Mouse (Mus musculus) CH12.LX (cell line): ENCODE results near the gene Dennd2a. TPM values are rescaled to one million over a fixed set of nuclear protein-coding genes. Genes with fewer than 3 reads are reported as not detected.

Experiments used
- DNase-seq: peaks from one replicate; pipeline ENCODE4 v3.0.0-alpha.2; 2013; ENCODE audit errors: extremely low read depth
- H3K27ac ChIP-seq: 2 replicates; pipeline ENCODE4 v1.5.1; 2012; ENCODE audit warnings: low read depth, mild to moderate bottlenecking, control low read depth, moderate library complexity; ENCODE audit not compliant: insufficient read depth
- H3K27me3 ChIP-seq: replicated peaks from 2 replicates; pipeline ENCODE3; 2012; ENCODE audit warnings: inconsistent platforms
- H3K36me3 ChIP-seq, 2 experiments: replicated peaks in 1 of 2; 2 replicates each; pipeline versions ENCODE3 to v1.6.1; 2012; ENCODE audit warnings: inconsistent platforms in 1 of 2, low read length in 1 of 2, mild to moderate bottlenecking in 1 of 2, mixed read lengths in 1 of 2, moderate library complexity in 1 of 2; ENCODE audit not compliant: control insufficient read depth in 1 of 2, insufficient read depth in 1 of 2
- H3K4me1 ChIP-seq, 2 experiments: 2 replicates each; pipeline ENCODE4 v1.6.1; 2012; ENCODE audit warnings: inconsistent platforms in 1 of 2, moderate library complexity in 1 of 2; ENCODE audit not compliant: insufficient read depth in 2 of 2, control insufficient read depth in 1 of 2
- H3K4me2 ChIP-seq: 2 replicates; pipeline ENCODE4 v1.6.1; 2012; ENCODE audit warnings: low read depth, mild to moderate bottlenecking, control low read depth; ENCODE audit not compliant: poor library complexity, insufficient read depth, severe bottlenecking
- H3K4me3 ChIP-seq, 3 experiments: fragments of 150-350 bp in 1 of 3; sonication (generic) in 1 of 3; replicated peaks in 1 of 3; 2 replicates each; pipeline versions ENCODE3 to v1.5.1; 2011 to 2012; ENCODE audit warnings: low read depth in 2 of 3, low read length in 2 of 3, mild to moderate bottlenecking in 2 of 3, moderate library complexity in 2 of 3, control low read depth in 1 of 3, improper control_type of control experiment in 1 of 3, inconsistent platforms in 1 of 3, mixed read lengths in 1 of 3; ENCODE audit not compliant: poor library complexity in 1 of 3
- H3K79me2 ChIP-seq: replicated peaks from 2 replicates; pipeline ENCODE4 v1.6.1; 2012; ENCODE audit warnings: mild to moderate bottlenecking, moderate library complexity; ENCODE audit not compliant: control insufficient read depth, poor library complexity, insufficient read depth, severe bottlenecking; ENCODE audit errors: extremely low read depth
- H3K9ac ChIP-seq: 2 replicates; pipeline ENCODE4 v1.6.1; 2012; ENCODE audit warnings: low read depth, mild to moderate bottlenecking, control low read depth, moderate library complexity; ENCODE audit not compliant: insufficient read depth
- H3K9me3 ChIP-seq: replicated peaks from 2 replicates; pipeline ENCODE3; 2012; ENCODE audit warnings: low read length, inconsistent platforms, mixed read lengths
- CHD1 ChIP-seq: IDR thresholded peaks from 2 replicates; pipeline ENCODE4 v1.6.1; 2012; ENCODE audit warnings: low read depth, low read length, improper control_type of control experiment, inconsistent platforms
- EP300 ChIP-seq: IDR thresholded peaks from 2 replicates; pipeline ENCODE4 v1.6.1; 2011; ENCODE audit warnings: low read length, improper control_type of control experiment
- ETS1 ChIP-seq: conservative IDR thresholded peaks from 2 replicates; pipeline ENCODE4 v1.6.1; 2012; ENCODE audit warnings: low read depth, mild to moderate bottlenecking, inconsistent platforms, low read length, improper control_type of control experiment, moderate library complexity
- GABPA ChIP-seq: IDR thresholded peaks from 2 replicates; pipeline ENCODE4 v1.6.1; 2012; ENCODE audit warnings: low read depth, low read length, improper control_type of control experiment, inconsistent platforms; ENCODE audit not compliant: insufficient replicate concordance
- HCFC1 ChIP-seq: IDR thresholded peaks from 2 replicates; pipeline ENCODE4 v1.6.1; 2012; ENCODE audit warnings: low read depth, mild to moderate bottlenecking, inconsistent platforms, low read length, improper control_type of control experiment
- JUN ChIP-seq: IDR thresholded peaks from 2 replicates; pipeline ENCODE4 v1.6.1; 2011; ENCODE audit warnings: low read depth, mild to moderate bottlenecking, low read length, improper control_type of control experiment, moderate library complexity; ENCODE audit not compliant: insufficient read depth
- JUND ChIP-seq: conservative IDR thresholded peaks from 2 replicates; pipeline ENCODE4 v1.6.1; 2011; ENCODE audit warnings: low read depth, low read length, improper control_type of control experiment
- MAFK ChIP-seq: IDR thresholded peaks from 2 replicates; pipeline ENCODE4 v1.6.1; 2011; ENCODE audit warnings: low read length, improper control_type of control experiment; ENCODE audit not compliant: insufficient replicate concordance
- MAX ChIP-seq: IDR thresholded peaks from 2 replicates; pipeline ENCODE4 v1.6.1; 2011; ENCODE audit warnings: low read length, improper control_type of control experiment
- MAZ ChIP-seq: IDR thresholded peaks from 2 replicates; pipeline ENCODE4 v1.6.1; 2012; ENCODE audit warnings: low read depth, mild to moderate bottlenecking, inconsistent platforms, low read length, improper control_type of control experiment, moderate library complexity
- MEF2A ChIP-seq: IDR thresholded peaks from 2 replicates; pipeline ENCODE4 v1.6.1; 2014; ENCODE audit warnings: low read depth, mild to moderate bottlenecking, inconsistent platforms, low read length, improper control_type of control experiment, borderline replicate concordance
- MXI1 ChIP-seq: IDR thresholded peaks from 2 replicates; pipeline ENCODE4 v1.6.1; 2011; ENCODE audit warnings: mild to moderate bottlenecking, low read depth, low read length, improper control_type of control experiment
- MYC ChIP-seq: IDR thresholded peaks from 2 replicates; pipeline ENCODE4 v1.6.1; 2011; ENCODE audit warnings: low read depth, mild to moderate bottlenecking, improper control_type of control experiment, low read length
- NELFE ChIP-seq: IDR thresholded peaks from 2 replicates; pipeline ENCODE4 v1.6.1; 2011; ENCODE audit warnings: low read depth, low read length, improper control_type of control experiment
- NRF1 ChIP-seq: IDR thresholded peaks from 2 replicates; pipeline ENCODE4 v1.6.1; 2014; ENCODE audit warnings: low read depth, mild to moderate bottlenecking, inconsistent platforms, low read length, improper control_type of control experiment, moderate library complexity
- POLR2A ChIP-seq: IDR thresholded peaks from 2 replicates; pipeline ENCODE4 v1.6.1; 2011; ENCODE audit warnings: low read depth, mild to moderate bottlenecking, improper control_type of control experiment, low read length
- RAD21 ChIP-seq: IDR thresholded peaks from 2 replicates; pipeline ENCODE4 v1.6.1; 2011; ENCODE audit warnings: low read depth, mild to moderate bottlenecking, low read length, improper control_type of control experiment, moderate library complexity
- RCOR1 ChIP-seq: conservative IDR thresholded peaks from 2 replicates; pipeline ENCODE4 v1.6.1; 2012; ENCODE audit warnings: low read depth, mild to moderate bottlenecking, inconsistent platforms, low read length, improper control_type of control experiment
- SIN3A ChIP-seq: IDR thresholded peaks from 2 replicates; pipeline ENCODE4 v1.6.1; 2012; ENCODE audit warnings: low read length, improper control_type of control experiment, inconsistent platforms
- SMC3 ChIP-seq: IDR thresholded peaks from 2 replicates; pipeline ENCODE4 v1.6.1; 2011; ENCODE audit warnings: low read depth, low read length, improper control_type of control experiment
- TBP ChIP-seq: conservative IDR thresholded peaks from 2 replicates; pipeline ENCODE4 v1.6.1; 2011; ENCODE audit warnings: low read depth, low read length, improper control_type of control experiment
- TCF12 ChIP-seq: IDR thresholded peaks from 2 replicates; pipeline ENCODE4 v1.6.1; 2014; ENCODE audit warnings: low read depth, mild to moderate bottlenecking, inconsistent platforms, low read length, improper control_type of control experiment
- UBTF ChIP-seq: IDR thresholded peaks from 2 replicates; pipeline ENCODE4 v1.6.1; 2012; ENCODE audit warnings: low read depth, mild to moderate bottlenecking, inconsistent platforms, low read length, improper control_type of control experiment, moderate library complexity
- USF1 ChIP-seq: IDR thresholded peaks from 2 replicates; pipeline ENCODE4 v1.6.1; 2014; ENCODE audit warnings: low read depth, mild to moderate bottlenecking, inconsistent platforms, low read length, improper control_type of control experiment
- USF2 ChIP-seq: conservative IDR thresholded peaks from 2 replicates; pipeline ENCODE4 v1.6.1; 2011; ENCODE audit warnings: low read depth, low read length, improper control_type of control experiment
- ZC3H11A ChIP-seq: IDR thresholded peaks from 2 replicates; pipeline ENCODE4 v1.6.1; 2012; ENCODE audit warnings: low read depth, mild to moderate bottlenecking, inconsistent platforms, low read length, improper control_type of control experiment
- ZKSCAN1 ChIP-seq: IDR thresholded peaks from 2 replicates; pipeline ENCODE4 v1.6.1; 2012; ENCODE audit warnings: low read depth, inconsistent platforms, low read length, improper control_type of control experiment, borderline replicate concordance
- ZNF384 ChIP-seq: IDR thresholded peaks from 2 replicates; pipeline ENCODE4 v1.6.1; 2012; ENCODE audit warnings: low read depth, low read length, improper control_type of control experiment, inconsistent platforms
- dilution Hi-C: fragments of 300-500 bp; cut with MboI; formaldehyde crosslinking; loops from 2 replicates; pipeline ENCODE4 v1.14.3; 2020; ENCODE audit warnings: low sequenced_read_pairs; ENCODE audit not compliant: extremely low pct_unique_long_range_greater_than_20kb, extremely low pct_ligation_motif_present
- in situ Hi-C: fragments of 300-500 bp; cut with MboI; formaldehyde crosslinking; loops from 3 replicates; pipeline ENCODE4 v1.14.3; 2019; ENCODE audit warnings: low sequenced_read_pairs, low pct_ligation_motif_present, low pct_unique_long_range_greater_than_20kb, mixed read lengths
- polyA plus RNA-seq: library from polyadenylated mRNA; unstranded; fragments of >175 nt; gene quantifications from 2 replicates; pipeline ENCODE4 v1.2.1, GENCODE M21; 2012; ENCODE audit warnings: low read depth; ENCODE audit not compliant: insufficient read length
- total RNA-seq, 2 experiments: library from RNA; depleted of rRNA; stranded (reverse); fragments of 300-350 nt in 1 of 2; fragments of >200 nt in 1 of 2; gene quantifications; 2 replicates each; pipeline ENCODE4 v1.2.3; 2012 to 2014

Gene Dennd2a
- total and polyA plus RNA-seq, 3 experiments: 3.7 to 10.6 (median 9.1) TPM

- no peak overlapping the region for H3K4me3 ChIP-seq
- in situ Hi-C loops (loop anchor here (5.0 kb wide), 1 partner anchor 38 kb away; no protein-coding TSS in a partner anchor), dilution Hi-C loops (loop anchor here (25.0 kb wide), 1 partner anchor 93 kb away; no protein-coding TSS in a partner anchor)
- no peaks in the 10 kb centered on the region for H3K36me3 ChIP-seq
- H3K27me3 ChIP-seq: peaks cover 17% of the 10 kb centered on the region
- peaks cover 0 to 31% of the 10 kb centered on the region in 2 experiments; a peak in 3 of 4 replicates for H3K4me1 ChIP-seq
- H3K79me2 ChIP-seq: no peaks in the 10 kb centered on the region; the same call in 1 of the 2 replicates
- H3K9ac ChIP-seq: no peak overlapping the region
- H3K9me3 ChIP-seq: peaks cover 2% of the 10 kb centered on the region
- no peak overlapping the region for H3K4me2 ChIP-seq
- no peak for TF ChIP-seq SMC3
- TF ChIP-seq RAD21: no peak
- no peak for TF ChIP-seq ZC3H11A
- TF ChIP-seq TBP: no peak
- no peak for DNase-seq
- no peak overlapping the region for H3K27ac ChIP-seq
Observed at GRCm38 (mm10) chr6:39554888-39555647, 2.6 kb downstream of the Dennd2a start.

GRCm38 (mm10) chr6:39551981-39552636 is 5.6 kb downstream of the Dennd2a start:
- Histone ChIP-seq H3K9ac (peak overlapping the region; percentile 85), H3K36me3 (peaks cover 0 to 3% of the 10 kb centered on the region in 2 experiments), H3K27ac (peak overlapping the region; percentile 98), H3K4me3 (peak overlapping the region in 2 of 3 experiments; percentile 43 to 45), H3K79me2 (no peaks in the 10 kb centered on the region; the same call in 1 of the 2 replicates), H3K9me3 (peaks cover 2% of the 10 kb centered on the region), H3K27me3 (peaks cover 7% of the 10 kb centered on the region), H3K4me1 (peaks cover 0 to 26% of the 10 kb centered on the region in 2 experiments; a peak in 3 of 4 replicates), H3K4me2 (peak overlapping the region; percentile 88)
- in situ Hi-C loops (loop anchor here (5.0 kb wide), 1 partner anchor 35 kb away; no protein-coding TSS in a partner anchor), dilution Hi-C loops (loop anchor here (25.0 kb wide), 1 partner anchor 90 kb away; no protein-coding TSS in a partner anchor)
- DNase-seq: peak; percentile 98
- no peak for TF ChIP-seq NRF1
- TF ChIP-seq USF1: no peak
- no peak; the same call in 1 of the 2 replicates for TF ChIP-seq MXI1
- TF ChIP-seq NELFE: peak; percentile 64; the same call in 1 of the 2 replicates
- TF ChIP-seq SIN3A: no peak; the same call in 1 of the 2 replicates
- TF ChIP-seq MAX: no peak
- no peak for TF ChIP-seq GABPA
- 0 out of 2 replicates have a peak, but pooled peaks have one; percentile 46 for TF ChIP-seq UBTF
- TF ChIP-seq MAZ: peak; percentile 97
- no peak for TF ChIP-seq RAD21
- TF ChIP-seq EP300: peak; percentile 81
- no peak for TF ChIP-seq ZNF384
- no peak for TF ChIP-seq MAFK
- peak; percentile 33; the same call in 1 of the 2 replicates for TF ChIP-seq HCFC1
- no peak for TF ChIP-seq SMC3
- TF ChIP-seq POLR2A: peak; percentile 65
- peak; percentile 83 for TF ChIP-seq ETS1
- 0 out of 2 replicates have a peak, but pooled peaks have one; percentile 41 for TF ChIP-seq CHD1
- TF ChIP-seq ZKSCAN1: no peak
- no peak for TF ChIP-seq USF2
- TF ChIP-seq MEF2A: peak; percentile 77
- peak; percentile 82 for TF ChIP-seq TCF12
- TF ChIP-seq RCOR1: peak; percentile 57
- TF ChIP-seq MYC: 0 out of 2 replicates have a peak, but pooled peaks have one; percentile 35
- no peak for TF ChIP-seq ZC3H11A
- TF ChIP-seq JUN: peak; percentile 83
- TF ChIP-seq JUND: peak; percentile 86
